Mouse (Mus musculus): Measurements from ENCODE around the gene Foxo1. TPM values are rescaled to one million over a fixed set of nuclear protein-coding genes. Genes with fewer than 3 reads are reported as not detected.

Foxo1 gene
- polyA plus RNA-seq, 1 experiment from 2014 or later: 3.0 TPM

GRCm38 (mm10) chr3:52274475-52274874 is 6.3 kb downstream of the Foxo1 start:
- Histone ChIP-seq H3K36me3 (ENCODE audit: control insufficient read depth, insufficient read depth, low read length) (no peaks in the 10 kb centered on the region), H3K27ac (ENCODE audit: low read depth, low read length) (no peak overlapping the region), H3K27me3 (ENCODE audit: control insufficient read depth, insufficient read depth, low read length) (peaks cover 12% of the 10 kb centered on the region; the same call in 1 of the 2 replicates), H3K9me3 (ENCODE audit: control insufficient read depth, low read length) (no peaks in the 10 kb centered on the region; the same call in 1 of the 2 replicates), H3K9ac (ENCODE audit: low read length) (no peak overlapping the region), H3K4me3 (ENCODE audit: low read depth, low read length) (no peak overlapping the region), H3K4me2 (no peak overlapping the region), H3K4me1 (ENCODE audit: control insufficient read depth, insufficient read depth, low read length) (peaks cover 9% of the 10 kb centered on the region)
- no peak for ATAC-seq (ENCODE audit: low FRiP score)
- DNase-seq (ENCODE audit: low spot score, missing footprints): peak; percentile 59

- no peaks in the 10 kb centered on the region for H3K36me3 ChIP-seq (ENCODE audit: control insufficient read depth, insufficient read depth, low read length)
- H3K4me3 ChIP-seq (ENCODE audit: low read depth, low read length): no peak overlapping the region
- no peak overlapping the region for H3K4me2 ChIP-seq
- WGBS: 88% methylated on average over 9 of the region's 9 CpGs
- peaks cover 7% of the 10 kb centered on the region; the same call in 1 of the 2 replicates for H3K27me3 ChIP-seq (ENCODE audit: control insufficient read depth, insufficient read depth, low read length)
- peaks cover 4% of the 10 kb centered on the region; the same call in 1 of the 2 replicates for H3K4me1 ChIP-seq (ENCODE audit: control insufficient read depth, insufficient read depth, low read length)
- no peaks in the 10 kb centered on the region; the same call in 1 of the 2 replicates for H3K9me3 ChIP-seq (ENCODE audit: control insufficient read depth, low read length)
- ATAC-seq (ENCODE audit: low FRiP score): no peak
- DNase-seq (ENCODE audit: low spot score, missing footprints): peak; percentile 65
- no peak overlapping the region for H3K9ac ChIP-seq (ENCODE audit: low read length)
- H3K27ac ChIP-seq (ENCODE audit: low read depth, low read length): no peak overlapping the region
Observed at GRCm38 (mm10) chr3:52275037-52275555, 7.0 kb downstream of the Foxo1 start.

GRCm38 (mm10) chr3:52280681-52281080 is 12.5 kb downstream of the Foxo1 start:
- Histone ChIP-seq H3K4me3 (ENCODE audit: low read depth, low read length) (no peak overlapping the region), H3K9me3 (ENCODE audit: control insufficient read depth, low read length) (no peaks in the 10 kb centered on the region; the same call in 1 of the 2 replicates), H3K36me3 (ENCODE audit: control insufficient read depth, insufficient read depth, low read length) (no peaks in the 10 kb centered on the region), H3K27me3 (ENCODE audit: control insufficient read depth, insufficient read depth, low read length) (no peaks in the 10 kb centered on the region), H3K9ac (ENCODE audit: low read length) (no peak overlapping the region), H3K4me1 (ENCODE audit: control insufficient read depth, insufficient read depth, low read length) (no peaks in the 10 kb centered on the region), H3K27ac (ENCODE audit: low read depth, low read length) (no peak overlapping the region), H3K4me2 (no peak overlapping the region)
- no peak for ATAC-seq (ENCODE audit: low FRiP score)
- peak; percentile 70 for DNase-seq (ENCODE audit: low spot score, missing footprints)
- WGBS: 72% methylated on average over 1 of the region's 1 CpGs

GRCm38 (mm10) chr3:52281882-52282281 is 13.7 kb downstream of the Foxo1 start:
- Histone ChIP-seq H3K9ac (ENCODE audit: low read length) (no peak overlapping the region), H3K4me3 (ENCODE audit: low read depth, low read length) (no peak overlapping the region), H3K4me2 (no peak overlapping the region), H3K36me3 (ENCODE audit: control insufficient read depth, insufficient read depth, low read length) (no peaks in the 10 kb centered on the region), H3K27me3 (ENCODE audit: control insufficient read depth, insufficient read depth, low read length) (no peaks in the 10 kb centered on the region), H3K27ac (ENCODE audit: low read depth, low read length) (no peak overlapping the region), H3K9me3 (ENCODE audit: control insufficient read depth, low read length) (no peaks in the 10 kb centered on the region; the same call in 1 of the 2 replicates), H3K4me1 (ENCODE audit: control insufficient read depth, insufficient read depth, low read length) (no peaks in the 10 kb centered on the region)
- WGBS: 91% methylated on average over 3 of the region's 3 CpGs
- ATAC-seq (ENCODE audit: low FRiP score) (no peak), DNase-seq (ENCODE audit: low spot score, missing footprints) (peak; percentile 51)

- no peaks in the 10 kb centered on the region for H3K27me3 ChIP-seq (ENCODE audit: control insufficient read depth, insufficient read depth, low read length)
- H3K27ac ChIP-seq (ENCODE audit: low read depth, low read length): no peak overlapping the region
- DNase-seq (ENCODE audit: low spot score, missing footprints): no peak
- WGBS: 83% methylated on average over 2 of the region's 2 CpGs
- H3K36me3 ChIP-seq (ENCODE audit: control insufficient read depth, insufficient read depth, low read length): no peaks in the 10 kb centered on the region
- H3K4me2 ChIP-seq: no peak overlapping the region
- ATAC-seq (ENCODE audit: low FRiP score): no peak
- H3K4me1 ChIP-seq (ENCODE audit: control insufficient read depth, insufficient read depth, low read length): no peaks in the 10 kb centered on the region
- H3K9me3 ChIP-seq (ENCODE audit: control insufficient read depth, low read length): no peaks in the 10 kb centered on the region; the same call in 1 of the 2 replicates
- H3K4me3 ChIP-seq (ENCODE audit: low read depth, low read length): no peak overlapping the region
- H3K9ac ChIP-seq (ENCODE audit: low read length): no peak overlapping the region
Observed at GRCm38 (mm10) chr3:52282369-52282768, 14.2 kb downstream of the Foxo1 start.

- Histone ChIP-seq H3K4me3 (ENCODE audit: low read depth, low read length) (no peak overlapping the region), H3K27ac (ENCODE audit: low read depth, low read length) (no peak overlapping the region), H3K4me2 (no peak overlapping the region), H3K36me3 (ENCODE audit: control insufficient read depth, insufficient read depth, low read length) (no peaks in the 10 kb centered on the region), H3K4me1 (ENCODE audit: control insufficient read depth, insufficient read depth, low read length) (no peaks in the 10 kb centered on the region), H3K27me3 (ENCODE audit: control insufficient read depth, insufficient read depth, low read length) (no peaks in the 10 kb centered on the region), H3K9me3 (ENCODE audit: control insufficient read depth, low read length) (no peaks in the 10 kb centered on the region; the same call in 1 of the 2 replicates), H3K9ac (ENCODE audit: low read length) (no peak overlapping the region)
- DNase-seq (ENCODE audit: low spot score, missing footprints): no peak
- ATAC-seq (ENCODE audit: low FRiP score): no peak
- 88% methylated on average over 6 of the region's 6 CpGs for WGBS
Observed at GRCm38 (mm10) chr3:52283521-52283920, 15.4 kb downstream of the Foxo1 start.

GRCm38 (mm10) chr3:52290811-52291210 is 22.7 kb downstream of the Foxo1 start:
- Histone ChIP-seq H3K9ac (ENCODE audit: low read length) (no peak overlapping the region), H3K4me1 (ENCODE audit: control insufficient read depth, insufficient read depth, low read length) (no peaks in the 10 kb centered on the region), H3K27me3 (ENCODE audit: control insufficient read depth, insufficient read depth, low read length) (no peaks in the 10 kb centered on the region), H3K4me3 (ENCODE audit: low read depth, low read length) (no peak overlapping the region), H3K27ac (ENCODE audit: low read depth, low read length) (no peak overlapping the region), H3K9me3 (ENCODE audit: control insufficient read depth, low read length) (no peaks in the 10 kb centered on the region), H3K4me2 (no peak overlapping the region), H3K36me3 (ENCODE audit: control insufficient read depth, insufficient read depth, low read length) (no peaks in the 10 kb centered on the region)
- 96% methylated on average over 2 of the region's 2 CpGs for WGBS
- DNase-seq (ENCODE audit: low spot score, missing footprints) (no peak), ATAC-seq (ENCODE audit: low FRiP score) (no peak)

- DNase-seq (ENCODE audit: low spot score, missing footprints) (no peak), ATAC-seq (ENCODE audit: low FRiP score) (no peak)
- Histone ChIP-seq H3K27ac (ENCODE audit: low read depth, low read length) (no peak overlapping the region), H3K4me2 (no peak overlapping the region), H3K27me3 (ENCODE audit: control insufficient read depth, insufficient read depth, low read length) (no peaks in the 10 kb centered on the region), H3K4me1 (ENCODE audit: control insufficient read depth, insufficient read depth, low read length) (no peaks in the 10 kb centered on the region), H3K36me3 (ENCODE audit: control insufficient read depth, insufficient read depth, low read length) (no peaks in the 10 kb centered on the region), H3K4me3 (ENCODE audit: low read depth, low read length) (no peak overlapping the region), H3K9me3 (ENCODE audit: control insufficient read depth, low read length) (no peaks in the 10 kb centered on the region), H3K9ac (ENCODE audit: low read length) (no peak overlapping the region)
- 85% methylated on average over 7 of the region's 7 CpGs for WGBS
Observed at GRCm38 (mm10) chr3:52292498-52292897, 24.4 kb downstream of the Foxo1 start.

GRCm38 (mm10) chr3:52293946-52294345 is 25.8 kb downstream of the Foxo1 start:
- ATAC-seq (ENCODE audit: low FRiP score) (no peak), DNase-seq (ENCODE audit: low spot score, missing footprints) (peak; percentile 75)
- Histone ChIP-seq H3K4me2 (no peak overlapping the region), H3K4me3 (ENCODE audit: low read depth, low read length) (no peak overlapping the region), H3K9me3 (ENCODE audit: control insufficient read depth, low read length) (no peaks in the 10 kb centered on the region), H3K27me3 (ENCODE audit: control insufficient read depth, insufficient read depth, low read length) (no peaks in the 10 kb centered on the region), H3K36me3 (ENCODE audit: control insufficient read depth, insufficient read depth, low read length) (no peaks in the 10 kb centered on the region), H3K4me1 (ENCODE audit: control insufficient read depth, insufficient read depth, low read length) (no peaks in the 10 kb centered on the region), H3K9ac (ENCODE audit: low read length) (no peak overlapping the region), H3K27ac (ENCODE audit: low read depth, low read length) (no peak overlapping the region)
- 66% methylated on average over 5 of the region's 5 CpGs for WGBS
